Mouse (Mus musculus): ENCODE results near the gene Mettl21a.

GRCm38 (mm10) chr1:64616881-64617714, at the start of gene Mettl21a:
- TF ChIP-seq CTCF (IDR thresholded peaks at IDR 0.05) (no peak; the same call in 1 of the 2 replicates), EP300 (IDR thresholded peaks at IDR 0.05) (no peak)
